Mouse (Mus musculus): Measurements from ENCODE around the gene Fyttd1. TPM values are rescaled to one million over a fixed set of nuclear protein-coding genes. Genes with fewer than 3 reads are reported as not detected.
"Not testable (repeated sequence)": the region's sequence is repeated elsewhere in the genome, so short reads cannot be mapped to it uniquely, and the experiment has no call there.

The Fyttd1 gene
- polyA plus RNA-seq, 1 experiment from 2014 or later: 110 TPM

DNA sequence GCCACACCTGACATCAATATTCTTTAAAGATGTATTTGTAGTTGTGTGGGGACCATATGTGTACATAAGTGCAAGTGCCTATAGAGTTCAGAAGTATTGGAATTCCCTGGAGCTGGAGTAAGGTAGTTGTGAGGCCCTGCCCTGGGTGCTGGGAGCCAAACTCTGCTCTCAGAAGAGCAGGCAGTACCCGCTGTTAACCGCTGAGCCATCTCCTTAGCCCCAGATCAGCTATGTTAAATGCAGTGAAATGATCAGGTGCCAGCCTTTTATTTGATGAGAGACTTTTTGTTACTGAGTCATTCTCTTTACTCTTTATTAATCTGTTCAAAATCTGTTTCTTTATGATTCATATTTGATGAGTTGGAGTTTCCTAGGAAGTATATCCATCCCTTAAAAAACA, 52.6 kb downstream of the Fyttd1 start:
- Histone ChIP-seq H3K4me2 (replicated peaks) (0 out of 2 replicates have a peak overlapping the region, but pooled peaks have one; percentile 15), H3K27ac (no peak overlapping the region), H3K4me3 (replicated peaks) (no peak overlapping the region), H3K9ac (replicated peaks) (no peak overlapping the region), H3K27me3 (no peaks in the 10 kb centered on the region), H3K36me3 (0 out of 2 replicates have a peak, but pooled peaks cover 4% of the 10 kb centered on the region), H3K4me1 (replicated peaks) (peaks cover 4% of the 10 kb centered on the region; the same call in 1 of the 2 replicates), H3K9me3 (no peaks in the 10 kb centered on the region)
- ATAC-seq: no peak
- WGBS: 24% methylated on average over 2 of the region's 2 CpGs

DNA sequence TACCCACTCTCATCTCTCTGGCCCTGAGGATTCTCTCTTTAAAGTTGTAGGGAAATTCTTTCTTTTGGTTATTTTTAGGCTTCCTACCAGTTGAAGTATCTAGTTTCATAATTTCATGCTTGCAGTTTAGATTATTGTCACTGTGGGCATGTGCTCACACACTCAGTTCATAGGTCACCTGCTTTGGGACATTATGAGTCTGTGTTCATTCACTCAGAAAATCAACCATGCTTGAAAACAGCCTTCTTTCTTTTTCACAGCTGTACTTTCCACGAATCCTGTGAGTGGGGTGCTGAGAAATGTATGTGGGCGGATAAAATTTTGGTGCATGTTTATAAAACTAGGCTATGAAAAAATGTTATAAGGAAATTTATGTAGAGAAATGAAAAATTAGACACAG, 57.2 kb downstream of the Fyttd1 start:
- Histone ChIP-seq H3K27ac (no peak overlapping the region), H3K9ac (replicated peaks) (no peak overlapping the region), H3K4me1 (replicated peaks) (peaks cover 8% of the 10 kb centered on the region), H3K4me3 (replicated peaks) (no peak overlapping the region), H3K27me3 (no peaks in the 10 kb centered on the region), H3K9me3 (no peaks in the 10 kb centered on the region), H3K36me3 (no peaks in the 10 kb centered on the region), H3K4me2 (replicated peaks) (no peak overlapping the region)
- no peak for ATAC-seq
- WGBS: 68% methylated on average over 2 of the region's 2 CpGs

DNA sequence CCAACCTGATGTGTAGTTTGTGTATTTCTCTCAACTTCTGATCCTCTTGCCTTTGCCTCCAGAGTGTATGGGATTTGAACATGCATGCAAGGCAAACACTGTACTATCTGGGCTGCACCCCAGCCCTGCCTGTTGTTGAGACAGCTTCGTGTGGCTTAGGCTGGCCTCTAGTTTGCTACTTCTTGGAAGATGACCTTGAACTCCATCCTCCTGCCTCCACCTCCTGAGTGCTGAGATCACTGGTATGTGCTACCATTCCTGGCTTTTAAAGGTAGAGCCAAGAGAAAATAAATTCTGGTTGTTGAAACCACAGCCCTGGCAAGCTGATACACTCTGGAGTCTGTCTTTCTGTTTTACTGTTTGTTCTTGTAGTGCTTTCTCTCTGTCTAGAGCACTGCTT, 57.8 kb downstream of the Fyttd1 start:
- 77% methylated on average over 1 of the region's 1 CpGs for WGBS
- Histone ChIP-seq H3K9me3 (no peaks in the 10 kb centered on the region), H3K9ac (replicated peaks) (no peak overlapping the region), H3K27me3 (no peaks in the 10 kb centered on the region), H3K4me3 (replicated peaks) (no peak overlapping the region), H3K4me2 (replicated peaks) (no peak overlapping the region), H3K27ac (no peak overlapping the region), H3K4me1 (replicated peaks) (peaks cover 4% of the 10 kb centered on the region; the same call in 1 of the 2 replicates), H3K36me3 (no peaks in the 10 kb centered on the region)
- no peak for ATAC-seq

DNA sequence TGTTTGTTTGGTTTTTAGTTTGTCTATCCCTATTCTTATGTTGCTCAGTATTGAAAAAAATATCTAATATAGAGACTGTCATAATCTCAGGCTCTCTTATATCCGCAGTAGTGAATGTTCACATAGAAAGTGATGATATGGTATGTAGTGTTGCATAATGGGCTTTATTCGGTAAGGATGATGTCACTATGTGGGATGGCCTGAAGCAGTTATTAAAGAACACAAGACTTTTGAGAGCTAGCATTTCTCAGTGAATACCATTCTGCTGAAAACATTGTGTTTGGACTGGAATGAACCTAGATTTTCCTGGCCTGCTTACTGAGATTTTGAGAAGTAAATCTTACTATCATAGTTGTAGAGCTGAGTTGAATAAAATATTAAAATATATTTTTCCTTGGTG, 60.1 kb downstream of the Fyttd1 start:
- Histone ChIP-seq H3K27ac (no peak overlapping the region), H3K36me3 (no peaks in the 10 kb centered on the region), H3K27me3 (no peaks in the 10 kb centered on the region), H3K4me3 (replicated peaks) (no peak overlapping the region), H3K4me1 (replicated peaks) (peaks cover 4% of the 10 kb centered on the region; the same call in 1 of the 2 replicates), H3K4me2 (replicated peaks) (no peak overlapping the region), H3K9me3 (no peaks in the 10 kb centered on the region), H3K9ac (replicated peaks) (no peak overlapping the region)
- no peak for ATAC-seq
- 85% methylated on average over 2 of the region's 2 CpGs for WGBS

DNA sequence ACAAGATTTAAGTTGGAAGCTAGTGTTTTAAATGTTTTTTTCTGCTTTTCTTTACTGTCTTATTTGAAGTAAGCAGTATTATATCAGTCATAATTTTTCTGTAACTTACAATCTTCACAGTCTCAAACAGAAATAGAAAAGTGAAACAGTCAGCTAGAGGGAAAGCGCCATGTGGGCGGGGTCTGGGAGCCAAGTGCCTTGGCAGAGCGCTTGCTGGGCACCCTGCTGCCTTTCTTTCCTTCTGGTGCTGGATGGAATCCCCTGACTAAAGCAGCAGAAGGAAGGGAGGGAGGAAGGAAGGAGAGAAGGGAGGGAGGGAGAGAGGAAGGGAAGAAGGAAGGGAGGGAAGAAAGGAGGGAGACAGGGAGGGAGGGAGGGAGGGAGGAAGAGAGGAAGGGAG, 62.0 kb downstream of the Fyttd1 start:
- H3K4me3 ChIP-seq (replicated peaks); H3K9me3 ChIP-seq; ATAC-seq; H3K27me3 ChIP-seq; H3K4me1 ChIP-seq (replicated peaks); H3K9ac ChIP-seq (replicated peaks); H3K4me2 ChIP-seq (replicated peaks); H3K27ac ChIP-seq; H3K36me3 ChIP-seq: not testable (repeated sequence)
- 31% methylated on average over 3 of the region's 3 CpGs for WGBS

DNA sequence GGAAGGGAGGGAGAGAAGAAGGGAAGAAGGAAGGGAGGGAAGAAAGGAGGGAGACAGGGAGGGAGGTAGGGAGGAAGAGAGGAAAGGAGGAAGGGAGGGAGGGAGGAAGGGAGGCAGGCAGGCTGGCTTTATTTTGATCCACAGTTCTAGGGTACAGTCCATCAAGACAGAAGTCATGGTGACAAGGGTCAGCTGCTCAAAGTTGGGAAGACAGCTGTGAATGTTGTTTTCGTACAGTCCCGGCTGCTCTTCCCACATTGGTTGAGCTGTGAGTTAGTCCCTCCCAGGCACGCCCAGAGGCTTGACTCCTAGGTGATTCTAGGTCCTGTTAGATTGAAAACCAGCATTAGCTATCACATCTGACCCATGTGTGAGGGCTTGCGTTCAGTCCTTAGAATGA, 62.4 kb downstream of the Fyttd1 start:
- H3K9ac ChIP-seq (replicated peaks); ATAC-seq; H3K27me3 ChIP-seq; H3K36me3 ChIP-seq; H3K4me1 ChIP-seq (replicated peaks); H3K27ac ChIP-seq; H3K4me2 ChIP-seq (replicated peaks); H3K9me3 ChIP-seq; H3K4me3 ChIP-seq (replicated peaks): not testable (repeated sequence)
- 94% methylated on average over 4 of the region's 4 CpGs for WGBS

DNA sequence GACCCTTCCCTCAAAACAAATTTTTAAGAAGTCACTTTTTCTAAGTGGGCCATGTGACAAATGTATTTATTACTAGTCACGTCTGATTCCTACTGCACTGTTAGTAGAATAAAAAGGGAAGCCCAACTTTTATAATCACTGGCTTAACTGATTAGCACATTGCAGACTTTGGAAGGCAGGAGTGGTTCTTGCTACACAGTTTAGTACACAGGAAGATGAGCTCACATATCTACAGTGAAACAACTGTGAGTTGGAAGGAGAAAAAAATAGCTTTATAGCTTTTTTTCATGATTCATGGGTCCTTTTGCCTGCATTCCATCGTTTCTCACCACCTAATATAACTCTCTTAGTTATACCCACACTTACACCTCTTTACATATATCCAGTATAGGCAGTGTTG, 63.9 kb downstream of the Fyttd1 start:
- WGBS: 91% methylated on average over 2 of the region's 2 CpGs
- not testable (repeated sequence) for H3K27me3 ChIP-seq

DNA sequence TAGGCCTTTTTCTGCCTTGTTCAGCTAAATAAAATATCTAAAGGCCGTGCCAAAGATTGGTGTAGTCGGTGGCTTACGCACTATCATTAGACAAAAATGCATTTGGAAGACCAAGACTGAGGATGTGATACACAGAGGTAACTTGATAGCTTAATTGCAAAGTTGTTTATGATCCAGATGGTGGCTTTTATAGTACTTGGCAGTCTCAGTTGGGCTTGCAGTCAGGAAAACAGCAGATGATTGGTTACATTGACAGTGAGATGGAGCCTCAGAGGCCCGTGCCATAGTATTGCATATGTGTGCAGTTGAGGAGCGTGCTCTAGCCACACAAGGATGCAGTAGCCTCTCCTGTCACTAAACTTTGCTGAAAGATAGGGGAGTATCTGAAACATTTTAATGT, 65.4 kb downstream of the Fyttd1 start:
- no peaks in the 10 kb centered on the region for H3K27me3 ChIP-seq
- no peaks in the 10 kb centered on the region; the same call in 1 of the 2 replicates for H3K4me1 ChIP-seq (replicated peaks)
- H3K4me3 ChIP-seq (replicated peaks): no peak overlapping the region
- H3K27ac ChIP-seq: no peak overlapping the region
- 96% methylated on average over 5 of the region's 5 CpGs for WGBS
- no peak for ATAC-seq
- H3K9ac ChIP-seq (replicated peaks): no peak overlapping the region
- no peak overlapping the region for H3K4me2 ChIP-seq (replicated peaks)
- no peaks in the 10 kb centered on the region for H3K9me3 ChIP-seq
- H3K36me3 ChIP-seq: no peaks in the 10 kb centered on the region

More for the DNA sequence above, 63.9 kb downstream of the Fyttd1 start:
- not testable (repeated sequence) for ATAC-seq; H3K9ac ChIP-seq (replicated peaks); H3K4me1 ChIP-seq (replicated peaks); H3K4me2 ChIP-seq (replicated peaks); H3K9me3 ChIP-seq; H3K27ac ChIP-seq; H3K36me3 ChIP-seq; H3K4me3 ChIP-seq (replicated peaks)

DNA sequence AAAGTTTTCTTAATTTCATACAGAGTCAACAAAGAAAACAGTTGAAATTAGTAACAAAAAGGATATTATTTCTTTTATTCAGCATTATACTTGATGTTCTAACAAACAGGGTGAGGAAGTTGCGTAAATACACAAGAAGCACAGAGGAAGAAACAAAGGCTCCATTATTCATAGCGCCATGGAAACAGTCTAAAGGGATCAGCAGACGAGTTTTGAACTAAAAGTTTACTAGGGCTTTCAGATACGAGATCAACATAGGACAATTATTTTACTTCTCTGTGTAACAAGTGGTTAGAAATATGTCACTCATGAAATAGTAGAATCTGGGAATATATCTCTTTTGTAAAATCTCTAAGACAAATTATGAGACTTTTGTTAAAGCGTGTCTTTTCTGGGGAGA, 68.1 kb downstream of the Fyttd1 start:
- Histone ChIP-seq H3K27me3 (no peaks in the 10 kb centered on the region), H3K9me3 (no peaks in the 10 kb centered on the region), H3K4me1 (replicated peaks) (no peaks in the 10 kb centered on the region; the same call in 1 of the 2 replicates), H3K36me3 (no peaks in the 10 kb centered on the region), H3K27ac (no peak overlapping the region), H3K9ac (replicated peaks) (no peak overlapping the region), H3K4me2 (replicated peaks) (no peak overlapping the region), H3K4me3 (replicated peaks) (no peak overlapping the region)
- no peak for ATAC-seq
- WGBS: 38% methylated on average over 5 of the region's 5 CpGs

DNA sequence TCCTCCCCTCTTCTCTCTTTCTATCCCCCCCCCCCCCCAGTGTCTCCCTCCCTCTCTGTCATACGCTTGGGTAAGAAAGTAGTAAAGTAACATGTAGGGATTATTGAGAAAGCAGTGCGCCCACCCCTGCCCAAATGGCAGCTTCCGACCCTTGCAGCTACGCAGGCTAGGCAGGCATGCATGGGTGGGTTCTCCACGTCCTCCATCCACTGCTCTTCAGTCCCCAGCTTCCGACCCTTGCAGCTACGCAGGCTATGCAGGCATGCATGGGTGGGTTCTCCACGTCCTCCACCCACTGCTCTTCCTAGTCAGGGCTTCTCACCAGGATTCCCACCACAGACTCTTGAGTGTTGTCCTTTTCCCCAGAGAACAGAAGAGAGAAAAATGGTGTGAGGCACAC, 70.7 kb downstream of the Fyttd1 start:
- H3K4me2 ChIP-seq (replicated peaks): no peak overlapping the region
- ATAC-seq: no peak
- H3K9me3 ChIP-seq: no peaks in the 10 kb centered on the region
- no peaks in the 10 kb centered on the region for H3K27me3 ChIP-seq
- H3K9ac ChIP-seq (replicated peaks): no peak overlapping the region
- H3K4me1 ChIP-seq (replicated peaks): no peaks in the 10 kb centered on the region; the same call in 1 of the 2 replicates
- WGBS: 69% methylated on average over 7 of the region's 8 CpGs
- H3K36me3 ChIP-seq: 0 out of 2 replicates have a peak, but pooled peaks cover 4% of the 10 kb centered on the region
- no peak overlapping the region for H3K4me3 ChIP-seq (replicated peaks)
- no peak overlapping the region for H3K27ac ChIP-seq

DNA sequence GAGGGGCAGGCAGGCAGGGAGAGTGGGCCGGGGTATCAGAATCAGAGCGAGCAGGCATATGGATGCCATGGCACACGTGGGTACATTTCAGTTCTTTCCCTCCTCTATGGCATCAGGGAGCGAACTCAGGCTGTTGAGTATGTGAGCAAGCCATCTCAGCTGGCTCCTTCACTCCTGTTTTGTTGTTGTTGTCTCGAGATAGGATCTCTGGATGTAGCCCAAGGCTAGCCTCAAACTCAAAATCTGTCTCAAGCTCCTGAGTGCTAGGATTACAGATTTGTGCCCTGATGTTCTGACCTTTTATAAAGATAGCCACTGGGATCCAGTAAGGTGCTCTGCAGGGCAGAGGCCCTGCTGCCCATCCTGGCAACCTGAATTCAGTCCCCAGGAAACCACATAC, 71.4 kb downstream of the Fyttd1 start:
- 93% methylated on average over 5 of the region's 5 CpGs for WGBS
- Histone ChIP-seq H3K9me3 (no peaks in the 10 kb centered on the region), H3K4me2 (replicated peaks) (no peak overlapping the region), H3K27ac (no peak overlapping the region), H3K9ac (replicated peaks) (no peak overlapping the region), H3K4me1 (replicated peaks) (no peaks in the 10 kb centered on the region; the same call in 1 of the 2 replicates), H3K27me3 (no peaks in the 10 kb centered on the region), H3K4me3 (replicated peaks) (no peak overlapping the region), H3K36me3 (0 out of 2 replicates have a peak, but pooled peaks cover 4% of the 10 kb centered on the region)
- no peak for ATAC-seq

DNA sequence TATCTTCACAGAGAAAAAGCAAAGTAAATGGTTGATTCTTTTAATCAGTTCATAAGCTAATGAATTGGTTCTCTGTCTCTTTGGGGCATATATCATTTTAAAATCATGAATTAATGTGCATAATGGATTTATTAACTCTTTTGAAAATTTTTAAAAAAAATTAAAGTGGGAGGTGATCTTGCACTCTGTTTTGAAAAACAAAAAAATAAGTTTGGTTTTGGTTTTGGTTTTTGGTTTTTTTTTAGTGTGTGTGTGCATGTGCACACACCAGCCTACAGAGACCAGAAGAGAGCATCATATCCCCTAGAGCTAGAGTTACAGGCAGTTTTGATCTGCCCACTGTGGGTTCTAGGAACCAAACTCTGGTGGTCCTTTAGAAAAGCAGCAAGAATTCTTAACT, 72.0 kb downstream of the Fyttd1 start:
- Histone ChIP-seq H3K27ac (no peak overlapping the region), H3K36me3 (0 out of 2 replicates have a peak, but pooled peaks cover 4% of the 10 kb centered on the region), H3K27me3 (no peaks in the 10 kb centered on the region), H3K9ac (replicated peaks) (no peak overlapping the region), H3K4me1 (replicated peaks) (no peaks in the 10 kb centered on the region; the same call in 1 of the 2 replicates), H3K9me3 (no peaks in the 10 kb centered on the region), H3K4me2 (replicated peaks) (no peak overlapping the region), H3K4me3 (replicated peaks) (no peak overlapping the region)
- ATAC-seq: no peak

DNA sequence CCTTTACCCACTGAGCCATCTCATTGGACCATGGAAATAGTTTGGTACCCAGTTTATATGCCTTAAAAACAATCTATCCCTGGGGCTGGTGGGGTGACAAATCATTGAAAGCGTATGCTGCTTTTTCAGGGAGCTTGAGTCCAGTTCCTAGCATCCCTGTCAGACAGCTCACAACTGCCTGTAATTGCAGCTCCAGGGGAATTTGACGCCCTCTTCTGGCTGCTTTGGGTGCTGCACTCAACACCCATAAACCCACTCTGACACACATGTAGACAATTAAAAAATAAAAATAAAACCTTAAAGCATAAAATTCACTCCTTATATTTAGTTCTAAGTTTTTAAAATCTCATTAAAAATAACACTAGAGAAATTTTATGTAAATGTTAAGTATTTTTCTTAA, 73.8 kb downstream of the Fyttd1 start:
- Histone ChIP-seq H3K4me1 (replicated peaks) (no peaks in the 10 kb centered on the region; the same call in 1 of the 2 replicates), H3K9me3 (no peaks in the 10 kb centered on the region), H3K4me3 (replicated peaks) (no peak overlapping the region), H3K27ac (no peak overlapping the region), H3K36me3 (peaks cover 13% of the 10 kb centered on the region), H3K27me3 (no peaks in the 10 kb centered on the region), H3K9ac (replicated peaks) (no peak overlapping the region), H3K4me2 (replicated peaks) (no peak overlapping the region)
- no peak for ATAC-seq
- WGBS: 90% methylated on average over 2 of the region's 2 CpGs
